Mouse (Mus musculus): ENCODE measurements at regions not wholly inside any gene's neighbourhood (a gene's known extent, or its start where the extent isn't known, plus 50 kb on each side); places are given as distances from the start of the nearest gene placed in this dataset.

GRCm38 (mm10) chr2:180404168-180404567 is 51.9 kb upstream of the Slco4a1 start:
- in situ Hi-C loops (cut with MseI, MboI): no loop called here

DNA sequence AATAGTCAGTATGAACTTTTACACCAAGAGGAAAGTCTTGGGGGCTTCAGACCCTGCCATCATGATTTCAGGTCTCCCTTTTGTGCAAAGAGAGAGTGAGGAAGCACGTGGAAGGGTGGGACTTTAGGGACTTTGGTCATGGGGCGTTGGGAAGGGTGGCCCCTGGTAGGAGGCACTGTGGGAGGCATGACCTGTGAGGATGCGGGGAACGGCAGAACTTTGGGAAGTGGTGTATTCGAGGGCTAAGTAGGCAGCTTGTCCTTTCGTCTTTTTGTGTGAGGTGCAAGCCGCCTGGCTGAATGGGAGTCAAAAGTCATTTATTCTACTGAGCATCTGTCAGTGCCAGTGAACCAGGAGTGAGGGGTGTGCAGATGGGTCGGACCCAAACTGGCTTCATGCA is 52.4 kb upstream of the Slco4a1 start:
- in situ Hi-C loops (cut with MseI, MboI): no loop called here

GRCm38 (mm10) chr2:180402851-180403459 is 53.1 kb upstream of the Slco4a1 start:
- in situ Hi-C loops (cut with MseI, MboI): no loop called here

- in situ Hi-C loops (cut with MseI, MboI): no loop called here
Observed at GRCm38 (mm10) chr2:180402433-180402832, 53.6 kb upstream of the Slco4a1 start.

- in situ Hi-C loops (cut with MseI, MboI): no loop called here
Observed at GRCm38 (mm10) chr2:180401409-180402391, 54.3 kb upstream of the Slco4a1 start.

DNA sequence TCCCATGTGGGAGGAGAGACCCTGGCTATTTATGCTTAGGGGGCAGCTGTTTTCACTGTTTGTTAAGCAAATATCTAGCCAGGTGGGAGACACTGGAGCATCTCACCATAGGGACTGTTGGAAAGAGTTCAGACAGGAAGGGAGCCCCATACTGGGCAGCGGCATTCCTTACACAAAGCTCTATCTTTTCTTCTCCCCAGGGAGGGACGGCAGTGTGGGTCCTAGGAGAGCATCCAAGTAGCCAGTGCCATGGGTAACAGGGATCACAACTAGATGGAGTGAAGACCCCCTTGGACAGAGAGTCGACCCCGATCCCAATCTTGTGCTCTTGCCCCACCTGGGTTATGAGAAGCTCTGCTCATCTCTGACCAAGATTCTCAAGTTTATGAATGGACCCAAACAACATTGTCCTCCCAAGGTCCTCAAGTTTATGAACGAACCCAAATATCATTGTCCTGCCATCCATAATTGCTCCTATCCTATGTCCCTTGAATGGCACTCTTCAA is 55.5 kb upstream of the Slco4a1 start:
- in situ Hi-C loops (cut with MseI, MboI): no loop called here

GRCm38 (mm10) chr2:180399651-180400513 is 56.2 kb upstream of the Slco4a1 start:
- in situ Hi-C loops (cut with MseI, MboI): loop anchor here in 1 of 2 experiments (25.0 kb wide), 1 partner anchor 712 kb away; no protein-coding TSS in a partner anchor

- in situ Hi-C loops (cut with MseI, MboI): loop anchor here in 1 of 2 experiments (25.0 kb wide), 1 partner anchor 713 kb away; no protein-coding TSS in a partner anchor
Observed at GRCm38 (mm10) chr2:180398851-180399447, 57.1 kb upstream of the Slco4a1 start.

GRCm38 (mm10) chr2:180398481-180398754 is 57.6 kb upstream of the Slco4a1 start:
- in situ Hi-C loops (cut with MseI, MboI): loop anchor here in 1 of 2 experiments (25.0 kb wide), 1 partner anchor 714 kb away; no protein-coding TSS in a partner anchor

GRCm38 (mm10) chr2:180397723-180398480 is 58.1 kb upstream of the Slco4a1 start:
- in situ Hi-C loops (cut with MseI, MboI): loop anchor here in 1 of 2 experiments (25.0 kb wide), 1 partner anchor 714 kb away; no protein-coding TSS in a partner anchor

DNA sequence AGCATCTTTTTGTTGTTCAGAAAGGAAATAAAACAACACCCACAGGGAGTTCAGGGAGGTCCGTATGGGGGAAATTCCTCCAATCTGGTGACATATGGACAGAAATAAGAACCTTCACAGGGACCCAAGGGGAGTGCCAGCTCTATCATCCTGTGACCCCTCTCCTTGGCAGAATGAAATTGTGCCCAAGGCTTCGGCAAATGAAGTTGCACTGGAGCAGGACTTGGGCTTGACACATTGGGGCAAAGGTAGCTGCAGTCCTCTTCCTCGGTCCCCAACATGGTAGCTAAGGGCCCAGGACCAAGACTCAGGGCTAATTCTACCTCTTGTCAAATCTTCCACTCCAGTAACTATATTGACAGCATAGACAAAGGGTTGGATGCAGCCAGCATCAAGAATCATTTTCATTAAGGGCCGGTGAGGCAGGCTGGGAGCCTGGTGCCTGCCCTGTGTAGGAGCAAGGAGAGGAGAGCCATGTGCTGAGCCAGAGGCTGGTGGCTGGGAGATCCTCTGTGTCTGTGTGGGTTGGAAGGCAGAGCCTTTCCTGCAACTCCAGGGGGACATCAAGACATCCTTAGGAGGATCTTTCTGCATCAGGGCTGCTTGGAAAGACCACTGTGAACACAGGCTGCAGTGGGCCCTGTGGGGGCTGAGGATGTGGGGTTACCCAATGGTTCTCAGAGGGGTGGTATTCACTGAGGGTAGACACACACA is 59.2 kb upstream of the Slco4a1 start:
- in situ Hi-C loops (cut with MseI, MboI): loop anchor here in 1 of 2 experiments (25.0 kb wide), 1 partner anchor 715 kb away; no protein-coding TSS in a partner anchor

- in situ Hi-C loops (cut with MseI, MboI): loop anchor here in 1 of 2 experiments (25.0 kb wide), 1 partner anchor 716 kb away; no protein-coding TSS in a partner anchor
Observed at GRCm38 (mm10) chr2:180396211-180396610, 59.8 kb upstream of the Slco4a1 start.

DNA sequence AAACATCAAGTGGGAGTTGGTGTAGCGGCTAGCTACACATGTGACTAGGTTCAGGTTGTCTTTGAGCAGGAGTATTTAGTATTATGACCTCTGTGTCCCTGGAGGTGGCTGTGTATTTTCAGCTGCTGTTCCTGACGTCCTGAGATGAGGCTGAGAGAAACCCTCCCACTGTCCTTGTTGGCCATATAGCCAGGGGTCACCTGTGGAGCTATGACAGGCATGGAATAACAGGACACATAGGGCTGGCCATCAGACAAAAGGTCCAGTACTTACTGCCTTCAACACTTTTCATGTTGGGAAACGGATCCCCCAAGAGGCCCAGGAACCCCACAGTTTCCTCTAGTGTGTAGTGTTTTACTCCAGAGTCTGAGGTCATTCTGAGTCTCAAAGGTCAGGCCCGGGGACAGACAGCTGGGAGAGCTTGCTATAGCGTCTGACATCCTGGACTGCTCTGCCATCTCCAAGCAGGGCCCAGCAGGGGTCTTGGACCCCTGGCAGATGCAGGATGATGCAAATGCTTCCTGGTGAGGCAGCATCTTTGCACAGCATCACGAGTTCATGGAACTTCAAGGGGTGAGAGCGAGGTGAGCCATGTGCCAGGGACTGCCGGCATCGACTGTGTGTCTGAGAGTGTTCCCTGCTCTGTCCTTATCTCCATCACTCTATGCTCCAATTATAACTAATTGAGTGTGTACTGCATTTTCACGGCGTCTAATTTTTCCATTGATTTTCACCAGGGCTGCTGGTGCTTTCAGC is 60.6 kb upstream of the Slco4a1 start:
- in situ Hi-C loops (cut with MseI, MboI): loop anchor here in 1 of 2 experiments (25.0 kb wide), 1 partner anchor 717 kb away; no protein-coding TSS in a partner anchor

GRCm38 (mm10) chr2:180392846-180393700 is 58.6 kb upstream of the Gata5 start:
- in situ Hi-C loops (cut with MseI, MboI): loop anchor here in 1 of 2 experiments (25.0 kb wide), 1 partner anchor 719 kb away; no protein-coding TSS in a partner anchor

DNA sequence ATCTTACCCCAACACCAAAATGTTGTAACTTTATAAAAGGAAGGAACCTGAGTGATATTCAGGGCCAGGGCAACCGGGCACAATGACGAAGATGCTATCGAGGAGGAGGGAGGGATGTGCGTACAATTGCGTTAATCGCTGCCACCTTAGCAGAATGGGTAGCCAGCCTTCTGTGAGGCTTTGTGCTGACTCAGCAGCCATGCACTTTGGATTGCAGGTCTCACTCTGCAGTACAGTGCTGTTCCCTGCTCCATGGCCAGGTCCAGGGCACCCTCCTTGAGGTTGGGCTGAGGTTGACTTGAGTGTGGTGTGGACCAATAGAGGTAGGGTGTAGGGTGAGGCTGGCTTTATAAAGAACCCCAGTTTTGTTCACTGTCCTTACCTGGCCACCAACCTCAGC is 57.8 kb upstream of the Gata5 start:
- in situ Hi-C loops (cut with MseI, MboI): loop anchor here in 1 of 2 experiments (25.0 kb wide), 1 partner anchor 720 kb away; no protein-coding TSS in a partner anchor

DNA sequence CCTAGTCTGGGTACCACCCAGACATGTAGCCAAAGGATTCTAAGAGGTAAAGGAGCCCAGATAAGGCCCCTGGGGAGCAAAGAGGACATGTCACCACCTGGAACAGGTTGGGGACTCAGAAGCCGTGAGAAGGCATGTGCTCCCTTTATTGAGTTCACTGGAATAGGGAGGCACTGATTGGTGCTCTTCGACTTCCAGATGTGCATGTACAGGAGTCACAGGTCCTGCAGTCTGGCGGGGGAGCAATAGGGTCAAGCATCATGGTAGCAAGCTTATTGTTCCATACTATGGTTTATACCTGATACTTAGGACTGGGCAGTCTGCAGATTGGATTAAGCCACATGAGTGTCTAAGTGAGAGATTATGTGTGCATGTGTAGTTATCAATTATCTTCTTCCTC is 56.9 kb upstream of the Gata5 start:
- in situ Hi-C loops (cut with MseI, MboI): loop anchor here in 1 of 2 experiments (25.0 kb wide), 1 partner anchor 721 kb away; no protein-coding TSS in a partner anchor

All from mouse trophoblast stem cell (cell line).